Mouse (Mus musculus): ENCODE measurements at regions not wholly inside any gene's neighbourhood (a gene's known extent, or its start where the extent isn't known, plus 50 kb on each side); places are given as distances from the start of the nearest gene placed in this dataset.

- Histone ChIP-seq H3K4me3 (no peak overlapping the region), H3K27ac (no peak overlapping the region), H3K36me3 (no peaks in the 10 kb centered on the region), H3K9ac (no peak overlapping the region), H3K4me2 (replicated peaks) (no peak overlapping the region), H3K9me3 (no peaks in the 10 kb centered on the region), H3K4me1 (peaks cover 8% of the 10 kb centered on the region; the same call in 1 of the 2 replicates), H3K27me3 (replicated peaks) (no peaks in the 10 kb centered on the region)
- no peak for ATAC-seq (ENCODE audit: low FRiP score, low read depth)
Observed at GRCm38 (mm10) chr2:159584641-159585040, 749.3 kb downstream of the Gm826 start.

GRCm38 (mm10) chr2:159586697-159587473 is 747.1 kb downstream of the Gm826 start:
- H3K4me3 ChIP-seq, result no peak overlapping the region
- ATAC-seq (ENCODE audit: low FRiP score, low read depth), result no peak
- H3K4me2 ChIP-seq (replicated peaks), result no peak overlapping the region
- 22% methylated on average over 6 of the region's 6 CpGs for WGBS
- H3K9ac ChIP-seq, result no peak overlapping the region
- H3K4me1 ChIP-seq, result peaks cover 8% of the 10 kb centered on the region; the same call in 1 of the 2 replicates
- H3K36me3 ChIP-seq, result no peaks in the 10 kb centered on the region
- H3K27me3 ChIP-seq (replicated peaks), result no peaks in the 10 kb centered on the region
- no peak overlapping the region for H3K27ac ChIP-seq
- no peaks in the 10 kb centered on the region for H3K9me3 ChIP-seq

- H3K27ac ChIP-seq, result no peak overlapping the region
- H3K9ac ChIP-seq, result no peak overlapping the region
- no peak overlapping the region for H3K4me2 ChIP-seq (replicated peaks)
- no peaks in the 10 kb centered on the region for H3K27me3 ChIP-seq (replicated peaks)
- 90% methylated on average over 2 of the region's 2 CpGs for WGBS
- ATAC-seq (ENCODE audit: low FRiP score, low read depth), result no peak
- H3K4me3 ChIP-seq, result no peak overlapping the region
- no peaks in the 10 kb centered on the region for H3K36me3 ChIP-seq
- no peaks in the 10 kb centered on the region for H3K4me1 ChIP-seq
- H3K9me3 ChIP-seq, result no peaks in the 10 kb centered on the region
Observed at GRCm38 (mm10) chr2:159591396-159592124, 742.4 kb downstream of the Gm826 start.

GRCm38 (mm10) chr2:159592841-159593240 is 741.1 kb downstream of the Gm826 start:
- 83% methylated on average over 5 of the region's 5 CpGs for WGBS
- Histone ChIP-seq H3K27ac (no peak overlapping the region), H3K9me3 (no peaks in the 10 kb centered on the region), H3K4me3 (no peak overlapping the region), H3K36me3 (no peaks in the 10 kb centered on the region), H3K27me3 (replicated peaks) (no peaks in the 10 kb centered on the region), H3K4me2 (replicated peaks) (no peak overlapping the region), H3K9ac (no peak overlapping the region), H3K4me1 (no peaks in the 10 kb centered on the region)
- no peak for ATAC-seq (ENCODE audit: low FRiP score, low read depth)

GRCm38 (mm10) chr2:159596285-159596684 is 737.7 kb downstream of the Gm826 start:
- Histone ChIP-seq H3K4me2 (replicated peaks) (no peak overlapping the region), H3K9me3 (no peaks in the 10 kb centered on the region), H3K4me3 (no peak overlapping the region), H3K27me3 (replicated peaks) (no peaks in the 10 kb centered on the region), H3K9ac (no peak overlapping the region), H3K27ac (no peak overlapping the region), H3K4me1 (no peaks in the 10 kb centered on the region), H3K36me3 (no peaks in the 10 kb centered on the region)
- no peak for ATAC-seq (ENCODE audit: low FRiP score, low read depth)
- 63% methylated on average over 6 of the region's 6 CpGs for WGBS

GRCm38 (mm10) chr2:159598080-159598479 is 735.9 kb downstream of the Gm826 start:
- Histone ChIP-seq H3K4me1 (no peaks in the 10 kb centered on the region), H3K9me3 (no peaks in the 10 kb centered on the region), H3K27ac (no peak overlapping the region), H3K27me3 (replicated peaks) (no peaks in the 10 kb centered on the region), H3K4me2 (replicated peaks) (no peak overlapping the region), H3K9ac (no peak overlapping the region), H3K36me3 (no peaks in the 10 kb centered on the region), H3K4me3 (no peak overlapping the region)
- 62% methylated on average over 3 of the region's 3 CpGs for WGBS
- no peak for ATAC-seq (ENCODE audit: low FRiP score, low read depth)

- Histone ChIP-seq H3K9me3 (no peaks in the 10 kb centered on the region), H3K4me1 (no peaks in the 10 kb centered on the region), H3K27me3 (replicated peaks) (no peaks in the 10 kb centered on the region), H3K4me3 (no peak overlapping the region), H3K4me2 (replicated peaks) (no peak overlapping the region), H3K36me3 (no peaks in the 10 kb centered on the region), H3K27ac (no peak overlapping the region), H3K9ac (no peak overlapping the region)
- ATAC-seq (ENCODE audit: low FRiP score, low read depth), result no peak
- 46% methylated on average over 3 of the region's 3 CpGs for WGBS
Observed at GRCm38 (mm10) chr2:159607191-159607590, 726.8 kb downstream of the Gm826 start.

- no peaks in the 10 kb centered on the region for H3K27me3 ChIP-seq (replicated peaks)
- H3K4me2 ChIP-seq (replicated peaks), result no peak overlapping the region
- H3K9me3 ChIP-seq, result no peaks in the 10 kb centered on the region
- no peak overlapping the region for H3K4me3 ChIP-seq
- H3K4me1 ChIP-seq, result no peaks in the 10 kb centered on the region
- no peak for ATAC-seq (ENCODE audit: low FRiP score, low read depth)
- H3K9ac ChIP-seq, result no peak overlapping the region
- WGBS, result 79% methylated on average over 4 of the region's 4 CpGs
- no peak overlapping the region for H3K27ac ChIP-seq
- H3K36me3 ChIP-seq, result no peaks in the 10 kb centered on the region
Observed at GRCm38 (mm10) chr2:159610451-159610850, 723.5 kb downstream of the Gm826 start.

- Histone ChIP-seq H3K4me3 (no peak overlapping the region), H3K27ac (no peak overlapping the region), H3K36me3 (no peaks in the 10 kb centered on the region), H3K4me1 (no peaks in the 10 kb centered on the region), H3K9me3 (no peaks in the 10 kb centered on the region), H3K4me2 (replicated peaks) (no peak overlapping the region), H3K27me3 (replicated peaks) (no peaks in the 10 kb centered on the region), H3K9ac (no peak overlapping the region)
- WGBS, result 77% methylated on average over 4 of the region's 4 CpGs
- ATAC-seq (ENCODE audit: low FRiP score, low read depth), result no peak
Observed at GRCm38 (mm10) chr2:159616685-159617084, 717.3 kb downstream of the Gm826 start.

GRCm38 (mm10) chr2:159621261-159621660 is 712.7 kb downstream of the Gm826 start:
- H3K36me3 ChIP-seq, result no peaks in the 10 kb centered on the region
- H3K9me3 ChIP-seq, result no peaks in the 10 kb centered on the region
- ATAC-seq (ENCODE audit: low FRiP score, low read depth), result no peak
- no peak overlapping the region for H3K4me2 ChIP-seq (replicated peaks)
- no peak overlapping the region for H3K9ac ChIP-seq
- no peaks in the 10 kb centered on the region for H3K4me1 ChIP-seq
- no peak overlapping the region for H3K27ac ChIP-seq
- no peaks in the 10 kb centered on the region for H3K27me3 ChIP-seq (replicated peaks)
- H3K4me3 ChIP-seq, result no peak overlapping the region
- WGBS, result 89% methylated on average over 6 of the region's 6 CpGs

GRCm38 (mm10) chr2:159622141-159622669 is 711.8 kb downstream of the Gm826 start:
- no peak overlapping the region for H3K4me3 ChIP-seq
- no peaks in the 10 kb centered on the region for H3K36me3 ChIP-seq
- no peak overlapping the region for H3K27ac ChIP-seq
- H3K9me3 ChIP-seq, result no peaks in the 10 kb centered on the region
- no peak overlapping the region for H3K4me2 ChIP-seq (replicated peaks)
- no peak for ATAC-seq (ENCODE audit: low FRiP score, low read depth)
- H3K9ac ChIP-seq, result no peak overlapping the region
- no peaks in the 10 kb centered on the region for H3K27me3 ChIP-seq (replicated peaks)
- WGBS, result 55% methylated on average over 5 of the region's 5 CpGs
- H3K4me1 ChIP-seq, result no peaks in the 10 kb centered on the region

GRCm38 (mm10) chr2:159625306-159625705 is 708.7 kb downstream of the Gm826 start:
- Histone ChIP-seq H3K4me3 (no peak overlapping the region), H3K36me3 (no peaks in the 10 kb centered on the region), H3K9me3 (no peaks in the 10 kb centered on the region), H3K4me2 (replicated peaks) (no peak overlapping the region), H3K27me3 (replicated peaks) (no peaks in the 10 kb centered on the region), H3K27ac (no peak overlapping the region), H3K9ac (no peak overlapping the region), H3K4me1 (no peaks in the 10 kb centered on the region)
- 50% methylated on average over 1 of the region's 1 CpGs for WGBS
- no peak for ATAC-seq (ENCODE audit: low FRiP score, low read depth)

Data from neural tube, embryonic 12.5 days (tissue).